Mouse (Mus musculus) lung, postnatal 10 days (tissue): Measurements from ENCODE around the gene Paqr8.
"Not testable (repeated sequence)": the region's sequence is repeated elsewhere in the genome, so short reads cannot be mapped to it uniquely, and the experiment has no call there.

ENCODE experiments used
- DNase-seq: peaks from one replicate; pipeline ENCODE4 v3.0.0; 2021

Paqr8 gene

DNA sequence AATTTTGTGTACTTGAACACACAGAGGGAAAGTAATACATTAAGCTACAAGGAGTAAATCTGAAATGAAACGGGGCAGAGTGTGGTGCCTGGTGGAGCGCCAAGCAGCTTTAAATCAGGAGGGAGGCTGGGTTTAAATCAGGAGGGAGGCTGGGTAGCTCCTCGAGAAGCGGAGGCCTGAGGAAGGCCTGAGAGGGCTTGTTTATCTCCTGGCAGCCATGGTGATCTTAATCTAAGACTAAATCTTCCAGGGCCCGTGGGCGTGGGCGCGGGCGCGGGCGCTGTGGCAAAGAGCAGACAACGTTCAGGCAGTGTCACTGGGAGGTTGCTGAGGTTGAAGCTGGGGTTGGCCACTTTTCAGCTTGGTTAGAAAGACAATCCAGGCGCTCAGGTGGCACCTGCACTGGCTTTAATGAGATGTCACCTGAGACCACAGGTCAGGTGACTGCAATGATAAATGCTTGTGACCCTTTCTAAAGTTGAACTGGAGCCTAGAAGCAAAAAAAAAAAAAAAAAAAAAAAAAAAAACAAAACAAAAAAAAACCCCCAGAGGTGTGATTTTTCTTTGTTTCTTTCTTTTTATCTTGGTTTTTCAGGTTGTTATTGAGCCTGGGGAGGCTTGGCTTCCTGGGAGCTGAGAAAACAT, 22.2 kb downstream of the Paqr8 start:
- DNase-seq = no peak

DNA sequence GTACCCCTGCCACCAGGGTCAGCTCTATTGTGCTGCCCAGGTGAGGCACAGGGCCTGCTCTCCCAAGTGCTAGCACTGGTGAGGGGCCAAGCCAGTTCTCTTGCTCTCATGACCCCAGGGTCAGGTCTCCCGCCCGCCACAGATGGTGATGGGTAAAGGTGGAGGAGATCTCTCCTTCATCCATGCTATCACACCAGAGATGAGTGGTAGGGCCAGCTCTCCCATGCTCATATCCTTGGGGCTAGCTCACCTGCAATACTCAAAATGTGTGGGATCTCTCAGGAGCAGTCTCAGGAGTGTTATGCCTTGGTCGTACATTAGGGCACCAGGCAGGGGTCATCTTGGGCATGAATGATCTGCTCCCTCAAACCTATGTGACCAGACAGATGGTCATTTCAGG, 24.4 kb downstream of the Paqr8 start:
- no peak for DNase-seq

DNA sequence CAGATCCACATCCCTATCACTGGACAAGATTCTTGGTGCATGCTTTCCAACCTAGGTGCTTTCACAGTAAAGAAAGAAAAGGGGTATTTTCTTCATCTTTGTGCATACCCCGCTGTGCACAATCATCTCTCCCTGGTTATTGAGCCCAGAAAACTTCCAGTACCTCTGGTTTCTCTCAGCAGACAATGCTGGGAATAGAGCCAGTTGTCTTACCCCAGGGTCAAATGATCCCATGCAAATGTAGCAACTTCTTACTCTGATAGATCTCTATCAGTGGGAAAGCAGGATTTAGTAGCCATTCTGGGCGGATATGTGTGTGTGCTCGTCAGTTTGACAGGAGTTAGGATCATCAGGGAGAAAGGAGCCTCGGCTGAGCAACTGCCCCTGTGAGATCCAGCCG, 25.2 kb downstream of the Paqr8 start:
- DNase-seq = no peak

DNA sequence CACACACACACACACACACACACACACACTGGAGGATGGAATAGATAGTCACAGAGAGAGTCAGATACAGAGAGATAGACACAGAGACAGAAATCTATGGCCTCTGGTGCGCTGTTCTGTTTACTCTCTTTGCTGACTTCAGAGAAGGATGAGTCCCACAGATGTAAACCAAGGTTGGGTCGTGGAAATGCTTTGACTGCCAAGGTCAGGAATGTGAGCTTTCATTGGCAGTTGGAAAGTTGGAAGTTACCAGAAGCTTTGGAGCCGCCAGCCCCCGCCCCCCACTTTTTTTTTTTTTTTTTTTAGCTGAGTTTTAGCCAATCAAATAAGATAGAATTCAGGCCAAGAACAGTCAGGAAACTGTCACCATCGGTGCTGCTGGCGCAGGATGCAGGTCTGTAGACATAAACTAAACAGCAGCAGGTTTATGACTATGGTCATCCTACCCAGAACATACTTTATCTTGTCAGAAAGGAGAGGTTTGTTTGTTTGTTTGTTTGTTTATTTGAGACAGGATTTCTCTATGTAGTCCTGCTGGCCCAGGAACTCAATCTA, 27.2 kb downstream of the Paqr8 start:
- DNase-seq = peak; percentile 7

DNA sequence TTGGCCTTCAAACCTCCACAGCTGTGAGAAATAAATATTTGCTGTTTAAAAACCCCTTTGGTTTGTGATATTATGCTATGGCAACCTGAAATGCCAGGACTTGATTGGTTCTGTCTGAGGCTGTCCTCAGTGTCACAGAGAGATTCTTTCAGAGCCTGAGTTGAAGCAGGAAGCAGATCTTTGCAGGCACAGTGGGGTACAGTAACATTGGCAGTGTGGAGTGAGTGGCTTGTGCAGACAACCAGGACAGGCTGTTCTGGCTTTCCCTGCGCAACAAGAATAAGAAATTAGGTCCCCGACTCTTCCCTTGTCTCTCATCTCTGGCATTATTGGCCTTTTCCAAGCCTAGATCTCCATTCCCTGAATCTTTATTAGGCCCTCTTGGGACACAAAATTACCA, 29.3 kb downstream of the Paqr8 start:
- DNase-seq = no peak

DNA sequence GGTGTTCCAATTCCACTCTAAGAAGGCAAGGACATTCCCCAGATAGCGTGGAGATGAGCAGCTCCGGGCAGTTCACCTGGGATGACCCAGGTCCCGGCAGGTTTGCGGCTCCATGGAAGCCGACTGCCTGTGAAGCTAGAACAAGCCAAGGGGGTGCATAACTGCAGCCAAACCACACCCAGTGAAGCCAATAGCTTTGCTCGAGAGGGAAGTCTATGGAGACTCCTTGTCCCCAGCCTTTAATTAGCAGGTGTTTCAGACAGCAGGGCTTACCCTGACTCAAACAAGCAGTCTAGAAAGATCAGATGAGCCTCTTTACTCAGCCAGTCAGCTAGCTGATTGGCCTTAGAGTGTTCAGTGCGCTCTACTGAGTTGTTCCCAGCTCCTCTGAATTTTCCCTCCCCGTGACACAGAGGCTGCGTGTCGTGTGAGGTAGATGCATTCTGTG, 30.7 kb downstream of the Paqr8 start:
- no peak for DNase-seq

DNA sequence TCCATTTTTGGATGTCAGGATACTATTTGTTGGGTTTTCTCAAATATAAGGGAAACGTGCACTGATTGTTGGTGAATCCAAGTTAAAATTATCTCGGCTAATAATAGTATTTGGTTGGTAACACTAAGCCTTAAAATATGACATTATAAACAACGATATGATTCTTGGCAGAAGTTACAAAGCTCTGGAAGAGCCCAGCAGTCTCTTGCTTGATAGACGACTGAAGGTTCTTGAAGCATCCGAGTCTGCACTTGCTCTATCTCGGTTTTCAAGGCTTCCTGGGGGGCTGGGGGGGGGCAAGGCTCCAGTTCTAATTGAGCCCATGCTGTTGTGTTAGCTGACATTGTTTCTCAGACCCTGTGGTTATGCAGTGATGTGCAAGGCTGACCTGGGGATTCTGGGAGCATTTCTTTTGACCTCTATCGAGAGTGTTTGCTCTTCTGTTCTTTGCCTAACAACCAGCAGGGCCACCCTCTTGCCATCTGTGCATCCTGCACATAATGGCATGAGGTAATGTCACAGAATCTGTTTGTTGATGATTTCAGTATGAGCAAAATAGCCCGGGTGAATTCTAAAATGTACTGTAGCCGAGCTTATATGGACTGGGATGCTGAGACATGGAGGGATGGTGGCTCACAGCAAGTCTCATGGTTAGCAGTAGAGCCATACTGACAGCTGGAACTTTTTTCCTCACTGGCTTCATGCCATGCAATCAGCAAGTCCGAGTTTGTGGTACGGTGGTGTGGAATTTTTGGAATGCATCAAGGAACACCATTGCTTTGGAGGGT, 32.4 kb downstream of the Paqr8 start:
- DNase-seq = peak; percentile 53

DNA sequence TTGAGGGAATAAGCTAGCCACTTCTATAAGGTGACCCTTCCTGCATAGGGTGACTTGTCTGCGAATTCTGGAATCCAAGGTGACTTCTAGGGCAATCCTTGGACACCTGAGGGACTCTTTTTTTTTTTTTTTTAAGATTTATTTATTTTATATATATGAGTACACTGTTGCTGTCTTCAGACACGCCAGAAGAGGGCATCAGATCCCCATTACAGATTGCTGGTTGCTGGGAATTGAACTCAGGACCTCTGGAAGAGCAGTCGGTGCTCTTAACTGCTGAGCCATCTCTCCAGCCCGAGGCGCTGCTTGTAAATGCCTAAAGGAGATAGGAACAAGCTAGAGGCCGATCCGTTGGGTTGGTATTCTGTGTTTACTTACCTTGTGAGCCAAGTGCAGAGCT, 34.9 kb downstream of the Paqr8 start:
- DNase-seq = not testable (repeated sequence)

DNA sequence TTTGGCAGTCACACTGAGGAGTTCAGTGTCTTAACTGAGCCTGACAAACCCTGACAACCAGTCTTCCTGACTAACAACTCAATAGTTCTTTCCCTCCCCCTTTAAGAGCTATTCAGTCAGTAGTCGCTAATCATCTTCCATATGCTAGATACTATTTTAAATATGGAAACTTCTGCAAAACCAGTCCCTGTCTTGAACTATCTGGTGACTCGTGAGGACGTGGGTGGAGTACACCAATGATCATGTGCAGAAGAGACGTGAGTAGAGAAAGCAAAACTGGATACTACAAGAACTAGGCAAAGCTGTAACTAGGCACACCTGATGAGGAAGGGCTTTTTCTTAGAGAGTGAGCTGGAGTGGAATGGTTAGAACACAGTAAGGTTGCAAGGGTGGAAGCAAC, 35.5 kb downstream of the Paqr8 start:
- DNase-seq = no peak

DNA sequence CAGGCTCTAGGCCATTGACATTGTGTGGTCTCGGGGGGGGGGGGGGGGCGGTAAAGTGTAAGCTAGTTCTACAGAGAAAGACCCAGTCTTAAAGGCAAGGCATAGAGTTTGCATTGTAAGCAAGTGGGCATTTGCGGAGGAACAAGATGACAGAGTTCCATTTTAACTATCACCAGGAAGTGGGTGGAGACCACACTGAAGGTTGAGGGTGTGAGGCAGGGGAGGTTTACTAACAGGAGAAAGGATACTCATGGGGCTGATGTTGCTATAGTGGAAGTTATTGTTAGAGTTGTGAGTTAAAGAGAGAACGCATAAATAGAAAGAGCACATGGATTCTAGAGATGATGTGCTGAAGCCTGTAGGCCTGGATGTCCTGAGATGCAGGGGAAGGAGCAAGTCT, 36.0 kb downstream of the Paqr8 start:
- no peak for DNase-seq

DNA sequence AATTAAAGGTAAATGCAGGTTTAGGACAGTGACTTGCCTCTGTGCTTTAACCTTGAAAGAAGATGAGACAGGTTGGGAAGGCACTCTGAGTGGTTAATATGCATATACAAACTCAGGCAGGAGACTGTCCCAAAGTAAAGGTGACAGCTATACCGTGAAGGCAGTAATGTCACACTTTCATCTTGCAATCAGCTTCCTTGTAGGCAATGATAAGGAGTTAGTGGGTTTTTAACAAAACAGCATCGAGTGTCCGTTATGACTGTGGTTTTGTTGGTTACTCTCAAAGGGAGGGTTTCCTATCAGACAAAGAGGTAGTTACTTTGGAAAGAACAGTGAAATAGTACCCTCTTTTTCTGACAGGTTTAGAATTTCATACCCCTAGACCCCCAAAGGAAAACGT, 38.1 kb downstream of the Paqr8 start:
- no peak for DNase-seq

DNA sequence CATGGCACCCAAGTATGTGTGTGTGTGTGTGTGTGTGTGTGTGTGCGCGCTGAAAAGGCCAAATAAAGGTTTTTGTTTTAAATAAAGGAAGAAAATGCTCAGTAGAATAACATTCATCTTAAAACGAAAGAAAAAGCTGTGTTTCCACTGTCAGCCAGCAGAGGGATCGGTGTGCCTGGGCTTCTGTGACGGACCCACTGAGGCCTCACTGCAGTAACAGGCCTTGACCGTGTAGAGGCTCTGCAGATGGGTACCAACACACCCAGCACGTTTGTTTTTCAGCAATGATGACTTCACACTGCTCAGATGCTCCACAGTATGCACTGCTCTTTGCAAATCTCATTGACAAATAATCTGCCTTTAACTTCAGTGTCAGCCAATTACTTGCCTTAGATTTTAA, 43.1 kb downstream of the Paqr8 start:
- DNase-seq = peak; percentile 82

DNA sequence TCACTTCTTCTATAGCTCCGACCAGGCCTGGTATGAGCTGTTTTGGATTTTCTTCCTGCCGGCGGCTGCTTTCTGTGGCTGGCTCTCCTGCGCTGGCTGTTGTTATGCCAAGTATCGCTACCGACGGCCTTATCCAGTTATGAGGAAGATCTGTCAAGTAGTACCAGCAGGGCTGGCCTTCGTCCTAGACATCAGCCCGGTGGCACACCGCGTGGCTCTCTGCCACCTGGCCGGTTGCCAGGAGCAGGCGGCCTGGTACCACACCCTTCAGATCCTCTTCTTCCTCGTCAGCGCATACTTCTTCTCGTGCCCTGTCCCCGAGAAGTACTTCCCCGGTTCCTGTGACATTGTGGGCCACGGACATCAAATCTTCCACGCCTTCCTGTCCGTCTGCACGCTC, 44.7 kb downstream of the Paqr8 start:
- DNase-seq = no peak

DNA sequence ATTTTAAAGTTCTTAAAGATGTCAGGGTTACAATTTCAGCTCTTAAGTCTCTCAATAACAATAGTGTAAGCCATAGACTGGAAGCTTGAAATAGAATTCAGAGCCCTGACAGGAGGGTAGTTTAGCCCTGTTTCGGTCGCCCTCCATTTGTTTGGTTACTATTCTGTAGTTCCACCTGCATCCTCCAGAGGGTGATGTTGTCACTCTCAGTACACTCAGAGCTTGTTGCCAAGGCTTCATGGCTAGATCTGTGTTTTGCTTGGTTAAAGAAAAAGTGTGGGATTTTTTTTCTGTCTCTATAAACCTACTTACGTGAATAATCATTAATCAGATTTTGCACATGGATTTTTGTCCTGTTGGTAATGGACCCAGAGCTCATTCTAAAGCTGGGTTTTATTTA, 48.6 kb downstream of the Paqr8 start:
- peak; percentile 78 for DNase-seq

DNA sequence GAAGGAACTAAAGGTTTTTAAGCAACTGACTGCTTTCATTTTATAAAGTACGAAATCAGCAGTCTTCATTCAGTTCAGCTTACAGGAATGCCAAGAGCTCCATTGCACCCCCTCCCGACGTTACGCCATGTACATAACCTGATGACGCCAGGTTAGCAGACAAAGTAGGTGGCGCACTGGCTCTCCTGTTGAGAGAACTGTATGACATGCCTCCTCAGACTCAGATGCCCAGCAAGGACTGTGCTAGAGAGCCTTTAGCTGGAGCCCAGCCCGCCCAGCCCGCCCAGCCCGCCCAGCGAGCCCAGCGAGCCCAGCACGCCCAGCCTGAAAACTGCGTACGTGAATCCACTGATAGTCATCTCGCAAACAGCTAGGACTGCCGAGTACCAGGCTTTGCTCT, 49.7 kb downstream of the Paqr8 start:
- peak; percentile 67 for DNase-seq

DNA sequence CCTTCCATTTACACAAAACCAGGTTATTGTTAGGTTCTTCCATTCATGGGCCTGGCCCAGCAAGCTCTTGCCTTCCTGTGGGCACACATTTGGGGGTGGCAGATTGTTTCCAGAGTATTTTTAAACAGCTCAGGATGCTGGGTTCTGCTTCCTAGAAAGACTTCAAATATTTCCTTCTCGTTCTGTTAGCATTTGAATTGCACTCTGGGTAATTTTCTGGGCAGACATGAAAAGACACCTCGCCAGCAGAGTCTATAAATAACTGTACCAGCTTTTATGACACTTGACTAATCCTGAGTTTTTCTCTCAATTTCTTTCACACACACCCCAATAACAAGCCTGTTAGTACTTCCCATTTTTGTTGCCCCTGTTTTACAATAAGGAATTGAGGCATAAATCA, 50.9 kb downstream of the Paqr8 start:
- DNase-seq = no peak

DNA sequence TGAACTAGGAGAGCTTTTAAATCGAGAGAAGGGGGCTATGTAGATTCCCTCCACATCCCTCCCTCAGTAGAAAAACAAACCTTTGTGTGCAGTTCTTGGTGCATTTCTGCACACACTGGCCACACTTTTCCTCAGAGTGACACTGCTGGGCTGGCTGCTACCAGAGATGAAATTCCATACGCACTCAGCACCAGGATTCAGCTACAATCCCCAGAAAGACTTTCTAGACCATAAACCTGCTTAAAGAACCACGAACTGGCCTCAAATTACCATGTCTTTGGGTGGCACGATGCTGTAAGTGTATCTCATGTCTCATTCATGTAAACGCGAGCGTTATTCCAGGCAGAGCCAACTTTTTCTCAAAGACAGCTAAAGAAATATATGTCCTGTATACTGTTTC, 51.5 kb downstream of the Paqr8 start:
- DNase-seq = no peak

DNA sequence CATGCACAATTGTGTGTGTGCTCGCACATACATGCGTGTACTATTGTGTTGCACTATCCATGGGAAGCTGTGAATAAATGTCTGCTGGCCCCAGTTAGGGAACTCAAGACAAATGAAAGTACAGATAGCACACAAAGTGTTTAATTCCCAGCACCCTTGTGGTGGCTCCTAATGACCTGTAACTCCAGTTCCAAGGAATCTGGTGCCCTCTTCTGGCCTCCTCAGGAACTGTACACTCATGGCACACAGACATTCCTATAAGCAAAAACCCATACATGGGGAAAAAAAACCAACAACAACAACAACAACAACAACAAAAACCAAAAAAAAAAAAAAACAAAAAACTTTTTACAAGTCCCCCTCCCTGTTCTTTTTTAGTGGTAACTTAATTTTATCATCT, 52.6 kb downstream of the Paqr8 start:
- DNase-seq = no peak

DNA sequence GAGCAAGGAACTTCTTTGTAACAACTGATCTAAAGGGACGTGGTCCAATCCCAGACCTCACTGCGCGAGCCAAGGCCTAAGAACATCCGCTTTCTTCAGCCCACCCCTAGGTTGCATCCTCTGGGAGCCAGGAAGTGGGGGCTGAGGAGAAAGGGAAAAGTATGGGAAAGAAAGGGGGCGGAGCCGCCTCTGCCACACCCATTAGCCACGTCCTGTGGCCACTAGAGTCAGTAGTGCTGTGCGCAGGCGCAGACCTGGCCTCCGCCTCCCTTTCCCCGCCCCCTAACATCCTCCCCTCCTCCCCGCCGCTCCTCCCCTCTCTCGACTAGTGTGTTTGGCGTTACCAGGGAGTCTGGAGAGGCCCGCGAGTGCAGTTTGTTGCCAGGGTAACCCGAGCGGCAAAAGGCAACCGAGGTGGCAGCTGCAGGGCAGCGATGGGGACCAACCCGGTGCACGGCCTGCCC, 60.9 kb downstream of the Paqr8 start, which contains the start of gene Efhc1:
Efhc1 (plus strand) TSS at position 327 of the 464 bp plus-strand sequence.
- DNase-seq = peak; percentile 97

DNA sequence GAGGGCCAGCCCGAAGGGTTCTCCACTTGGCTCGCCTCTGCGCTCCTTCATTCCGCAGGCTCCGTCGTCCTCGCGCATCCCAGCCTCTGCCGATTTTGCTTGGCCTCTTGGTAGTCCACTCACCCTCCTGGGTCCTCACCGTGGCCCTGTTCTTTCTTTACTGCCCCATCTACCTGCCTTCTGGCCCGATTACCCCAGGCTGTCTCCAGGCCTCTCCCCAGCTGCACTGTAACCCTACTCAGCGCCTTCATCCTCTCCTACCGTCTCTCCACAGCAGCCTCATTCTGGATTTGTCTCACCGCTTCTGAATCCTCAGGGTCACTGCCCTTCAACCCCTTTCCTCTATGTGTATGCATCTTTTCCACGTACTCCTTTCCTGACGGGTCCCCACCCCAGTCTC, 61.4 kb downstream of the Paqr8 start:
- no peak for DNase-seq

DNA sequence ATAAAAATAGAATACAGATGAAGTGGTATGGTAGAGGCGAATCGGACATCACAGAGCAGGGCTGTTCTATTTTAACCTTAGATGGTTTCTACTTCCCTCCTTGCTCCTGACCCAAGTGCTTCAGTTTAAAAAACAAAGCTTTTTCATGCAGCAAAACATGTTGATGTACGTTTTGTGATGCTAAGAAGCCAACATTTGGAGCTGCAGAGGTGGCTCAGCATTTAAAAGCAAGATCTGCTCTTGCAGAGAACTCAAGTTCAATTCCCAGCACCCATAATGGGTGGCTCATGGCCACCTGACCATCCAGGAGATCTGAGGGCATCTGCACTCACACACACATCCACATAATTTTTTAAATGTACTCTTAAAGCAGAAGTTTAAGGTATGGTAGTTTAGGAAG, 64.5 kb downstream of the Paqr8 start:
- no peak for DNase-seq

DNA sequence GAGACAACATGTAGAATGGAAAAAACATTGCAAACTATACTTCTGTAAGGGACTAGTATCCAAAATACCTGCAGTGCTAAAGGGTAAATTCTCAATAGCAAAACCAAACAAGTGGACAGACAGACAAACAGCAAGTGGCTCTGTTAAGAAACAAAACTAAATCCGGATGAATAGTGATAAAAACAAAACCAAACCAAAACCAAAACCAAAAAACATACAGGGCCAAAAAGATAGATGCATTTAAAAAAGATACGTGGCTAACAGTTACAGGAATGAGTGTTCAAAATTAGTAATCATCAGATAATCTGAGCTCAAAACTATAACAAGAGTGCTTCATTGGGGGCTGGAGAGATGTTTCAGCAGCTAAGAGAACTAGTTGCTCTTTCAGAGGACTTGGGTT, 79.2 kb downstream of the Paqr8 start:
- DNase-seq = no peak

DNA sequence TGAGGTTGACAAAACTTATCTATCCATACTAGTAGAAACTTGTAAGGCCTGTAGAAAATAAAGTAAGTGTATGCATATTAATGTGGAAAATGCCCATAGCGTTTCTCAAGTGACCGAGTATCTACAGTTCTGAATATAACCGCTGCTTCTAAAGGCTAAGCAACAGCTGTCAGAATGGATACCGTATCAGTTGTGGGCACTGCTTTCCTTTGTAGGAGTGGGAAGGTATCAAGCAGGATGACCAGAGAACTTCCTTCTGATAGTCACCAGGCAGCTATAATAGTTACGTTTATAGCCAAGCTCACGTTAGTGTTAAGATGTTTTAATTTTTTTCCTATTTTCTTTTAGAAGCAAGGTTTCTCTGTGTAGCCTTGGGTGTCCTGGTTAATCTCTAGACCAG, 83.0 kb downstream of the Paqr8 start:
- no peak for DNase-seq
